Mouse (Mus musculus): ENCODE measurements around the gene Tle2.

Gene Tle2

DNA sequence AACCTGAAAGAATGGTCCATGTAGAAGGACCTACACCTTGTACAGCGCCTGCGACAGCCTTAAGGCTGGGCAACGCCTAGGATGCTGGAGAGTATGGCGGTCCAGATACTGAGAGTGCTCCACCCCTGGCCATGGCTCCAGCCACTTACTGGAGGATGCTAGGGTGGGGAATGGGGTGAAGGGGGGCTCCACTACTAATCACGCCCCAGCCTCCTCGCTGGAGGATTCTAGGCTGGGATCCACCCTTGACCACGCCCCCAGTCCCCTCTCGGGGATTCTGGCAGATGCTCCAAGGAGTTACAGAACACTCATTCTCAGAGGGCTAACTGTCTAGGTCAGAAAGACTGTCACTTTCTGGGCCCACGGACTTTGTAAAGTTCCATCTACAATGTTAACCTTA, 1.4 kb upstream of the Tle2 start:
- no peak for DNase-seq (ENCODE audit: low spot score in 2 of 2)

DNA sequence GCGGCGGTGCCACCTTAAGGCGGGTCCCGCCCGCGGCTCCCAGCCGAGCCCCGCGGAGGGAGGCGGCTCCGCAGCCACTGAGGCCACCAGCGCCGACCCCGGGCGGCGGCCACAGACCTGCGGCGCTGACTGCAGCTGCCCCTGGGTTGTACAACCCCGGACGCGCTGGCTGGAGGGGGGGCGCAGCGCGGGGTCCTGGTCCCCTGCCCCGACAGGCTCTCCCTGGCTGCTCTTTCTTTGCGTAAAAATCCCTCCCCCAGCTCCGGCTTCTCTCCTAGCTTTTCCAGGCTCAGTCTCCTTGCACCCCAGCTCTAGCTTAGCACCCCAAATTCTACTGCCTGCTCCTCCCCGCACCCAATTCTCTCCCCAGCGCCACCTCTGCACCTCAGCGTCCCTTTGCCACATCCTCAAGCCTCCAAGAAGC, 859 bp downstream of the Tle2 start:
- DNase-seq (ENCODE audit: low spot score in 2 of 2) = no peak

- DNase-seq (ENCODE audit: low spot score in 2 of 2) = no peak
Observed at GRCm38 (mm10) chr10:81575695-81576094, 1.3 kb downstream of the Tle2 start.

DNA sequence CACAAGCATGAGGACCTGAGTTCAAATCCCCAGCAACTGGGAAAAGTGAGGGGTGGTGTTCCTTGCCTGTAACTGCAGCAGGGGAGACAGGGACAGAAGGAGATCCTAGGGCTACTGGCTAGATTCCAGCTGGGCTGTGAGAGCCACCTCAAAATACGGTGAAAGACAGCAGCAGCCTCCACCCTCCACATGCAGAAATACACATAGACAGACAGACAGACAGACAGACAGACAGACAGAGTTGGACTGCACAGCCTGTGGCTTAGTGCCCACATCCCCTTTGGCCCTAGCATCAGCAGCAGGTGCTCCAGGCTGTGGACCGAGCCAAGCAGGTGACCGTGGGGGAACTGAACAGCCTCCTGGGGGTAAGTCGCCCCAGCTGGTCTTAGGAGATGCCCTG, 5.6 kb downstream of the Tle2 start:
- DNase-seq (ENCODE audit: low spot score in 2 of 2) = no peak

DNA sequence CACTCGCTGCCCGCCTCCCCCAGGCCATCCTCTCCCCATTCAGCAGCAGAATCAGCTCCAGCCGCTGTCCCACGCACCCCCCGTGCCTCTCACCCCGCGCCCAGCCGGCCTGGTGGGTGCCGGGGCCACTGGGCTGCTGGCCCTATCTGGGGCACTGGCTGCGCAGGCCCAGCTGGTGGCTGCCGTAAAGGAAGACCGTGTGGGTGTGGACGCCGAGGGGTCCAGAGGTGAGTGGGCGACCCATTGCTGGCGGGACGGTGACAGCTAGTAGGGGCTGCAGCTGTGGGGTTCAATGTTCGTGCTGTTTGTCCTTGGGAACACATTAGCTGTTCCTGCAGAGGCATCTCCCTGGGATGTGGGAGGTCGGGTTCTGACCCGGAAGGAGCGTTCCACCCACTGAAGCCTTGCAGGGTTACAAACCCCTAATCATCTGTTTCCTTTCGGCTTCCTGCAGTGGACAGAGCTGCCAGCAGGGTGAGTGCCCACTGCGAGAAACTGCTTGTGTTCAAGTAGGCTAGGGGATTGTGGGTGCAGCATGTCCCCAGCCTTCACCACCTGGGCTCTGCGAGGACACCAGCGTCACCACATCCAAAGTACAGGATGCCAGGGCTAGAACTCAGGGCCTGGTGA, 6.2 kb downstream of the Tle2 start:
- no peak for DNase-seq (ENCODE audit: low spot score in 2 of 2)

- DNase-seq (ENCODE audit: low spot score in 2 of 2) = no peak
Observed at GRCm38 (mm10) chr10:81583347-81583746, 9.0 kb downstream of the Tle2 start.

- no peak for DNase-seq (ENCODE audit: low spot score in 2 of 2)
Observed at GRCm38 (mm10) chr10:81588739-81589138, 14.4 kb downstream of the Tle2 start.

- no peak for DNase-seq (ENCODE audit: low spot score in 2 of 2)
Observed at GRCm38 (mm10) chr10:81591846-81592245, 17.5 kb downstream of the Tle2 start.

DNA sequence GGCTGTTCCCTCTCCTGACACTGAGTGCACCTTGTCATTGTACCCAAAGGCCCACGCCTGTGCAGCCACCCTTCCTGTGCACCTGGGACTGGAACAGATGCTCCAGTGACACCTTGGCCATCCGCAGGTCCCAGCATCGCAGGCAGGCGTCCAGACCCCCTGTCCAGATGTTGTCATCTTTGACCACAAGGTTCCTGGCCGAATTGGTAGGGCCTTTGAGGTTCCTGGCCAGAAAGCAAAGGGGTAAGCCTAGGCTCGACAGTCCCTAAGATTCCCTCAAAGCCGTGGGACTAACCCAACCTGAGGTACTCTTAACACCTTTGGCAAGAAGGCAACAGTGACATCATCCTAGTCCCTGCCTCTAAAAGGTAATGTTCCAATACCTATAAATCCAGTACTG, 18.3 kb downstream of the Tle2 start:
- no peak for DNase-seq (ENCODE audit: low spot score in 2 of 2)

DNA sequence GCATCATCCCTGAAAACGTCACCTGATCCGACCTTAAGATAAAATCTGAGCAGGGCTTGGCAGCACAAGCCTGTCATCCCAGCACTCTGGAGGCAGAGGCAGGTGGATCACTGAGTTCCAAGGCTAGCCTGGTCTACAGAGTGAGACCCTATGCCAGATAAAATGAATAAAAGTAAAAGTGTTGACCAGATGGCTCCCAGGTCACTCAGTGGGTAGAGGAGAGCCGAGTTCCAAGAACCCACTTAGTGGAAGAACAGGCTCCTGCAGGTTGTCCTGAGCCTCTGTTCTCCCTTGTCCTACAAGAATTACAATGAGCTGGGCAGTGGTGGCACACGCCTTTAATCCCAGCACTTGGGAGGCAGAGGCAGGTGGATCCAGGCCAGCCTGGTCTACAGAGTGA, 18.9 kb downstream of the Tle2 start:
- DNase-seq (ENCODE audit: low spot score in 2 of 2) = no peak

DNA sequence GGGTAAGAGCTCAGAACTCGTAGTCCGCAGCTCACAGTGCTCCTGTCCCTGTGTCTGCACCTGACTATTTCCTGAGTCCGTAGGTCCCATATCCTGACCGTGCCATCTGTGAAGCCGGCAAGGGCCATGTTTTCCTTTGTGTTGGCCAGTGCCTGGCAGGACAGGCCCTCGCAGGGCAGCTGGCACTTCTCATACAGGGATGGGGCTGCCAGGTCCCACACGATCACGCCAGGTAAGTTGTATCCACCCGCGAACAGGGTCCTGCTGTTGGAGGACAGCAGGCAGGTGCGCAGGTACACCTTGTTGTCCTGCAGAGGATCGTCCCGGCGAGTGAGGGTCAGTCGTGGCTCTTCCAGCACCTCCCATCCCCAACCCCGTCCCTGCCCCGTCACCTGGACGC, 19.6 kb downstream of the Tle2 start:
- DNase-seq (ENCODE audit: low spot score in 2 of 2) = no peak

DNA sequence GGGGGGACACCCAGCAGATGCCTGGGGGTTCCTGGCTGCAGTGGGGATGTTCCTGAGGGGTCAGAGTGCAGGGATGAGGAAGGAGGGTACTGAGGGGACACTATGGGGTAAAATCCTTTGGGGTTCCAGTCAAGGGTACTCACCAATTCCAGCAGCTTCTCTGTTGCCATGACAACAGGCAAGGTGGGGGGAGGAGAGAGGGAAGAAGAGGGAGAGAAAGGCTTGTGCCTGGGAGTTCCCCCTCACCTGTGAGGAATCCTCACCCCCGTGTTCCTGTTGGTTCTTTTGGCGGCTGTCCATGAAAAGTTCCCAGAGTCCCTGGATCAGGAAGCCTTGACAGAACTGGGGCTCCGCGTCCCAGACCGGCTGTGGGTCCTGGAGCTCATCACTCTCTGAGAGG, 21.2 kb downstream of the Tle2 start:
- DNase-seq (ENCODE audit: low spot score in 2 of 2) = no peak

DNA sequence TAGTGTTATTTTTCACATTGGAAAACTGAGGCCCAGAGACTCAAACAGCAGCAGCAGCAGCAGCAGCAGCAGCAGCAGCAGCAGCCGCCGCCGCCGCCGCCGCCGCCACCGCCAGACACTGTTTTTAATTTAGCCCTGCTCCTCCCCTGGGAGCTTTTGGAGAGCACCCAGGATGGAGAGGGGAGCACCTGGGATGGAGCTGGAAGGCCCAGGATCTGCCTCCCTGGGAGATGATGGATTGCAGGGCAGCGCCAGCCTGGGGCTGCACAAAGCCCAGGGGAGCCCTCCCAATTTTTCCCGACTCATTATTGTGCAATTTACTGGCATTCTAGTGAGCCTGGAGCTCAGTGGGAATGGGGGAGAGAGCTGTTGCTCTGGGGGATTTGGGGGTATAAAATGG, 22.2 kb downstream of the Tle2 start:
- no peak for DNase-seq (ENCODE audit: low spot score in 2 of 2)

DNA sequence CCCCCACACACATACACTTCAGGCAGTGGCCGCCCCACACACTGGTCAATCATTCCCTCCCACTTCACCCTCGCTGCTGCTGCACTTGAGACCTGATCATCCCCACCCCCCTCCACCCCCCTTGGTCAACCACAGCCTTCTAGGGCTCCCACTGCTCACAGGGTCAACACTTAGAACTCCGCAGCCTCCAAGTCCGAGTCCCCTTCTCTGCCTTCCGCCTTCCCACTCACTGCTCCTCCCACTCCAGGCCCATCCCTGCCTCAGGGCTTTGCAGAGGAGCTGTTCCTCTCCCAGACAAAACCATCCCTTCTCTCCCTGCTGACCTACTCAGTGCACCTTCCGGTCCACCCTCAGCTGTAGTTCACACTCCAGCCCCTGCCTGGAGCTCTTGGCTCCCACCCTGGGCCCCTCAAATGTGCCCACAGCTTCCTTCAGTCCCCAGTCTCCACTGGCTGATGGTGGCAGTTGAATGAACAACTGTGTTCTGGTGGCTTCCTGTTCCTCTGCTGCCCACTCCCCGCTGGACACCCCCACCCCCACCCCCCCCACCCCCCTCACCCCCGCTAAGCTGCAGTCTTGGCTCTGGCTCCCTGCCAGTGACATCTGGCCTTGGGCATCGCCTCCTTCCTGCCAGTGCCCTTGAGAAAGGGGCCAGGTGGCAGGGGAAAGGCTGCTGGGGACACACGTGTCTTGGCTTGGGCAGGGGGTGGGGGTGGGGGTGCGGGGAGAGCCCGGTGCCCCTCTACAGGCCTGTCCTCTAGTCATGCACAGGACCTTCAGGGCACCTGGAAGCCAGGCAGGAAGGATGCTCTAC, 23.0 kb downstream of the Tle2 start:
- no peak for DNase-seq (ENCODE audit: low spot score in 2 of 2)

- DNase-seq (ENCODE audit: low spot score in 2 of 2) = no peak
Observed at GRCm38 (mm10) chr10:81598342-81598741, 24.0 kb downstream of the Tle2 start.

DNA sequence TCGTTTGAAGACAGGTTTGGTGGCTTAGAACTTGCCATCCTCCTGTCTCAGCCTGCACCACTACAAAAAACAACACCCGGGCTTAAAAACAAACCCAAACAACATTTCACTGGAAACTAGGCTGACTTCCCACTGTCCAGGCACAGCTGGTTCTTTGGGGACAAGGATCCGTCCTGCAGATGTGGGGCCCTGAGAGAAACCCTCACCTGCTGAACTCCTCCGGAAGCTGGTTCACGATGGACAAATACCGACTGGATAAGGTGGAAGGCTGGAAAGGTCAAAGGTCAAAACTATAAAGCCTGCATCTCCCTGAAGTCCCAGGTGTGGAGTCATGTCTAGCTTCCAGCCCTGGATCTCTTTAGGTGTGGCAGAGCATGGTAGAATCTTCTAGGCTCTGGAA, 24.5 kb downstream of the Tle2 start:
- no peak for DNase-seq (ENCODE audit: low spot score in 2 of 2)

DNA sequence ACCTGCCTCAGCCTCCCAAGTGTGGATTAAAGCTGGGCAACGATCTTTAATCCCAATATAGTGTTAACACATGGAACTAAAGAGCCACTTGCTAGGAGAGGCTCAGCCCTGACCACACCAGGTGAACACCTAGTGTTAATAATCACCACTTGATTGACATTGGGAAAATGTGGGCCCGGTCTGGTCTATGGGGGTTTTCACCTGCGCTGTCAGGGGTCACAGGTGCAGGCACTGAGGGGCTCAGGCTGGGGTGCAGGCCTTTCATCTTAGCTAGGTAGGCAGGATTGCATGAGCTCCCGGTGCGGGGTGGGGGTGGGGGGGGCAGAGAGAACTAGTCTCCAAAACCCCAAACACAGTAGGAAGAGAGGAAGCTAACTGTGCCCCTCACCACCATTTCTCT, 25.3 kb downstream of the Tle2 start:
- no peak for DNase-seq (ENCODE audit: low spot score in 2 of 2)

- DNase-seq (ENCODE audit: low spot score in 2 of 2) = no peak
Observed at GRCm38 (mm10) chr10:81600096-81600495, 25.7 kb downstream of the Tle2 start.

- DNase-seq (ENCODE audit: low spot score in 2 of 2) = peak; percentile 94
Observed at GRCm38 (mm10) chr10:81600738-81601203, 26.4 kb downstream of the Tle2 start, which contains the start of gene Tle6. TSS of gene Tle6 (minus strand) at chr10:81601073.

- no peak for DNase-seq (ENCODE audit: low spot score in 2 of 2)
Observed at GRCm38 (mm10) chr10:81601396-81601905, 27.1 kb downstream of the Tle2 start.

DNA sequence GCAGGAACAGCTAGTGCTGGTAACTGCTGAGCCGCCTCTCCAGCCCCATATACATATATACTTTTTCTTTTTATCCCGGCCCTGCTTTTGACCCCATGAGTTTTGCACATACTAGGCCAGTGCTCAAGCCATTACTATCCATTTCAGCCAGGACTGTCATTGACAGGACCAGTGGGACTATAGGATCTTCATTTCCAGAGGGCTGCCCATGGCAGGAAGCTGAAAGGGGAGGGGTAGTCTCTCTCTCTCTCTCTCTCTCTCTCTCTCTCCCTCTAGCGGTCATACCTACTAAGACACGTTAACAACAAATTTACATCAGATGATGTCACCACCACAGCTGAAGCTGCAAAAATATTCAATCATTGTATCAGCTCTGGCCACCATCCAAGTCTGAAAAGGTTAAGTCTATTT, 28.4 kb downstream of the Tle2 start:
- DNase-seq (ENCODE audit: low spot score in 2 of 2) = no peak

GRCm38 (mm10) chr10:81604019-81604967, 29.9 kb downstream of the Tle2 start:
- DNase-seq (ENCODE audit: low spot score in 2 of 2) = no peak

All from right cerebral cortex, postnatal 36 days (tissue).